ENCODE assay signal across 8 mouse cellular contexts in genomic region chr9:108049016-108049455, GRCm38 (mm10). TPM values are rescaled to one million over a fixed set of nuclear protein-coding genes. Genes with fewer than 3 reads are reported as not detected.
DNase-seq lines count a peak whose midpoint lies in the region; ATAC-seq and TF ChIP-seq lines count a peak whose summit lies in the region.

TSS of gene Gmppb (plus strand) at chr9:108049242.

- WGBS in heart, embryonic 12.5 days: under 1% methylated on average over 34 of the region's 39 CpGs
- under 1% methylated on average over 39 of the region's 39 CpGs for WGBS in kidney, postnatal 0 days
- WGBS in liver, embryonic 11.5 days: under 1% methylated on average over 37 of the region's 39 CpGs
- WGBS in stomach, embryonic 14.5 days: under 1% methylated on average over 38 of the region's 39 CpGs

- H3K9me3 ChIP-seq in heart, embryonic 12.5 days (replicated peaks): no peaks in the 10 kb centered on the region
- H3K9me3 ChIP-seq in kidney, postnatal 0 days (replicated peaks; ENCODE audit: low read length): no peaks in the 10 kb centered on the region
- H3K9me3 ChIP-seq in liver, embryonic 11.5 days (ENCODE audit: control insufficient read depth, low read length): no peaks in the 10 kb centered on the region
- no peaks in the 10 kb centered on the region for H3K9me3 ChIP-seq in stomach, embryonic 14.5 days (ENCODE audit: control insufficient read depth, low read depth, low read length)

- H3K4me1 ChIP-seq in heart, embryonic 12.5 days (replicated peaks): peaks cover 52% of the 10 kb centered on the region
- peaks cover 14% of the 10 kb centered on the region; the same call in 1 of the 2 replicates for H3K4me1 ChIP-seq in kidney, postnatal 0 days (replicated peaks; ENCODE audit: insufficient read depth, low read length)
- H3K4me1 ChIP-seq in liver, embryonic 11.5 days (replicated peaks; ENCODE audit: control insufficient read depth, insufficient read depth, low read length): peaks cover 41% of the 10 kb centered on the region
- H3K4me1 ChIP-seq in stomach, embryonic 14.5 days (ENCODE audit: control insufficient read depth, insufficient read depth, low read length): peaks cover 14% of the 10 kb centered on the region

- TF ChIP-seq CTCF in kidney, postnatal 0 days (IDR thresholded peaks at IDR 0.05; ENCODE audit: low read depth): no peak

- peak within 1 kb of the TSS; percentile 79 for H3K27ac ChIP-seq in heart, embryonic 12.5 days (ENCODE audit: poor library complexity, severe bottlenecking)
- peak within 1 kb of the TSS; percentile 67 for H3K27ac ChIP-seq in kidney, postnatal 0 days
- H3K27ac ChIP-seq in liver, embryonic 11.5 days (ENCODE audit: low read depth, low read length): peak within 1 kb of the TSS; percentile 52
- H3K27ac ChIP-seq in stomach, embryonic 14.5 days (ENCODE audit: low read length): peak within 1 kb of the TSS; percentile 76

- H3K4me3 ChIP-seq in heart, embryonic 12.5 days: peak within 1 kb of the TSS; percentile 88
- peak within 1 kb of the TSS; percentile 55 for H3K4me3 ChIP-seq in kidney, postnatal 0 days (replicated peaks; ENCODE audit: low read depth, low read length)
- peak within 1 kb of the TSS; percentile 91 for H3K4me3 ChIP-seq in liver, embryonic 11.5 days (ENCODE audit: low read depth, low read length)
- H3K4me3 ChIP-seq in stomach, embryonic 14.5 days (ENCODE audit: low read depth, low read length): peak within 1 kb of the TSS; percentile 80

- peak within 1 kb of the TSS; percentile 93 for H3K4me2 ChIP-seq in heart, embryonic 12.5 days
- peak within 1 kb of the TSS; percentile 81 for H3K4me2 ChIP-seq in kidney, postnatal 0 days (ENCODE audit: low read length)
- peak within 1 kb of the TSS; percentile 68 for H3K4me2 ChIP-seq in liver, embryonic 11.5 days
- H3K4me2 ChIP-seq in stomach, embryonic 14.5 days (replicated peaks; ENCODE audit: low read depth, low read length): peak within 1 kb of the TSS; percentile 94

- H3K27me3 ChIP-seq in heart, embryonic 12.5 days (replicated peaks): no peaks in the 10 kb centered on the region
- H3K27me3 ChIP-seq in kidney, postnatal 0 days (ENCODE audit: insufficient read depth, low read length): no peaks in the 10 kb centered on the region
- no peaks in the 10 kb centered on the region for H3K27me3 ChIP-seq in liver, embryonic 11.5 days (replicated peaks; ENCODE audit: control insufficient read depth, insufficient read depth, low read length)
- no peaks in the 10 kb centered on the region for H3K27me3 ChIP-seq in stomach, embryonic 14.5 days (ENCODE audit: control insufficient read depth, insufficient read depth, low read length)

- H3K36me3 ChIP-seq in heart, embryonic 12.5 days: peaks cover 67% of the 10 kb centered on the region
- peaks cover 32% of the 10 kb centered on the region; the same call in 1 of the 2 replicates for H3K36me3 ChIP-seq in kidney, postnatal 0 days (ENCODE audit: insufficient read depth, low read length)
- peaks cover 29% of the 10 kb centered on the region for H3K36me3 ChIP-seq in liver, embryonic 11.5 days (ENCODE audit: control insufficient read depth, insufficient read depth, low read length)
- H3K36me3 ChIP-seq in stomach, embryonic 14.5 days (ENCODE audit: control insufficient read depth, insufficient read depth, low read length): peaks cover 44% of the 10 kb centered on the region

- ATAC-seq in erythroid progenitor cell, adult 5-6 weeks (replicated peaks; ENCODE audit: low FRiP score, poor library complexity, severe bottlenecking): peak; percentile 75
- ATAC-seq in heart, embryonic 12.5 days (ENCODE audit: insufficient number of reproducible peaks, low FRiP score): peak; percentile 93
- peak; percentile 92 for ATAC-seq in kidney, postnatal 0 days (replicated peaks; ENCODE audit: low FRiP score, low read depth)
- peak; percentile 92 for ATAC-seq in liver, embryonic 11.5 days (replicated peaks; ENCODE audit: low FRiP score)
- ATAC-seq in stomach, embryonic 14.5 days (ENCODE audit: insufficient number of reproducible peaks, insufficient read depth, low FRiP score, low read depth): peak; percentile 95

- H3K9ac ChIP-seq in heart, embryonic 12.5 days: peak within 1 kb of the TSS; percentile 84
- peak within 1 kb of the TSS; percentile 65 for H3K9ac ChIP-seq in kidney, postnatal 0 days (ENCODE audit: low read depth, low read length)
- peak within 1 kb of the TSS; percentile 79 for H3K9ac ChIP-seq in liver, embryonic 11.5 days (ENCODE audit: low read depth, low read length)
- H3K9ac ChIP-seq in stomach, embryonic 14.5 days (replicated peaks; ENCODE audit: low read depth, low read length): peak within 1 kb of the TSS; percentile 73

- peak; percentile 98 for DNase-seq in CD4-positive helper T cell, adult 2 months (ENCODE audit: low read depth, low spot score)
- DNase-seq in brain, embryonic 18.5 days (ENCODE audit: low read depth, low spot score): peak; percentile 95
- DNase-seq in kidney, postnatal 0 days (ENCODE audit: low spot score): peak; percentile 99
- DNase-seq in liver, embryonic 11.5 days (ENCODE audit: low spot score): peak; percentile 91
- peak; percentile 97 for DNase-seq in naive thymus-derived CD4-positive, alpha-beta T cell, adult 2 months (ENCODE audit: low read depth)

RNA-seq across cellular contexts. Expression of gene Gmppb, which starts in this region (rescaled TPM):
- 5.8 and 5.9 TPM in 2 replicates for total RNA-seq in erythroid progenitor cell, adult 5-6 weeks (2015; ENCODE audit: low replicate concordance)
- 6.4 and 13.9 TPM in 2 replicates for total RNA-seq in erythroid progenitor cell, adult 5-6 weeks (2017; ENCODE audit: low replicate concordance)
- 23.2 and 24.5 TPM in 2 replicates for polyA plus RNA-seq in heart, embryonic 12.5 days (2016; fragmentation: Nextera tagmentation; extraction: Ambion mirVana)
- polyA plus RNA-seq in kidney, postnatal 0 days (2015; fragmentation: Nextera tagmentation; extraction: Ambion mirVana): 23.2 and 27.2 TPM in 2 replicates
- polyA plus RNA-seq in liver, embryonic 11.5 days (2014; fragmentation: Nextera tagmentation; extraction: Ambion mirVana): 26.5 and 30.0 TPM in 2 replicates
- 21.4 and 26.6 TPM in 2 replicates for polyA plus RNA-seq in stomach, embryonic 14.5 days (2014; fragmentation: Nextera tagmentation; extraction: Ambion mirVana)

Comparison
In these comparisons a context has a peak if more than half of its experiments do, and no peak if none do; other contexts are left out.
1. Peak in every context shown above with its lines: DNase-seq, ATAC-seq, H3K4me3 ChIP-seq and H3K27ac ChIP-seq.